In the genomic region with DNA sequence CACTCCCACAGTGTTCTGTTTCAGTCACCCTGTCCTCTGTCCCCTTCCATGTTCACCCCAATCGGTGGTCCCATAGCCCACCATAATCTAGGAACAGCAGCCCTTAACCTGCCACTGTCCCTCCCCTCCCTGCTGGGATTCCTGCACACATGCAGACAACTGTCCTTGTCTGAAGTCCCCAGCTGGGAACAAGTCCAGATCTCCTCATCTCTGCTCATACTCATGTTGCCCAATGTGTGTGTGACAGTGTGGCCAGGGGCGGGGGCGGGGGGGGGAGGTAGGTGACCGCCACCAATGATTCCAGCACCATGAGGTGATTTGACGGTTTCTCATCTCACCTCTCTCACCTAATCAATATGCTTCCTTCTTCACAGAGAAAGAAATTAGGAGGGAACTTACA, we compare ENCODE assay signal across 10 mouse cellular contexts.
"Had no signal": no experiment of that assay in that cellular context is flagged by ENCODE, and none has a peak within 500 bp of the region (broad histone marks: within the 10 kb centered on the region; RNA-seq: fewer than 3 reads in every experiment).

No protein-coding gene starts in this region.

- H3K36me3 ChIP-seq: limb, embryonic 10.5 days; limb, embryonic 13.5 days had no signal

- H3K27ac ChIP-seq: kidney, postnatal 0 days; limb, embryonic 10.5 days; limb, embryonic 13.5 days had no signal

- H3K4me2 ChIP-seq: limb, embryonic 13.5 days; midbrain, embryonic 11.5 days had no signal

- DNase-seq: kidney, adult 2 months; layer of hippocampus, adult 9-11 months; lung, adult 2 months; lung, postnatal 14 days; midbrain, embryonic 14.5 days; thymus, postnatal 25 days had no signal

- H3K4me3 ChIP-seq: limb, embryonic 10.5 days; limb, embryonic 13.5 days had no signal

- H3K9ac ChIP-seq: limb, embryonic 13.5 days had no signal

- H3K9me3 ChIP-seq: limb, embryonic 10.5 days; limb, embryonic 13.5 days had no signal
